Mouse (Mus musculus) bone marrow macrophage, adult 2 months (primary cell): ENCODE results near the gene Tmed2. TPM values are rescaled to one million over a fixed set of nuclear protein-coding genes. Genes with fewer than 3 reads are reported as not detected.
A peak's percentile ranks its signal among the peaks of the same experiment; 100 is the strongest.
"Not testable (repeated sequence)": the region's sequence is repeated elsewhere in the genome, so short reads cannot be mapped to it uniquely, and the experiment has no call there.

Source experiments
- H3K27ac ChIP-seq: 2 replicates; pipeline ENCODE4 v1.5.1; 2012; ENCODE audit warnings: low read depth, low read length; ENCODE audit not compliant: insufficient read depth
- H3K4me1 ChIP-seq: 2 replicates; pipeline ENCODE4 v1.6.1; 2012; ENCODE audit warnings: low read length; ENCODE audit not compliant: control insufficient read depth, insufficient read depth
- H3K4me3 ChIP-seq: 2 replicates; pipeline ENCODE4 v1.5.1; 2012; ENCODE audit warnings: mild to moderate bottlenecking, low read length, moderate library complexity; ENCODE audit not compliant: insufficient read depth
- CTCF ChIP-seq: IDR thresholded peaks from 2 replicates; pipeline ENCODE4 v1.5.1; 2012; ENCODE audit warnings: low read depth, mild to moderate bottlenecking, low read length, moderate library complexity
- POLR2A ChIP-seq: IDR thresholded peaks from 2 replicates; pipeline ENCODE4 v1.6.1; 2012; ENCODE audit warnings: mild to moderate bottlenecking, low read depth, low read length, borderline replicate concordance
- polyA plus RNA-seq: library from polyadenylated mRNA; stranded (reverse); fragments of >200 nt; gene quantifications from 2 replicates; pipeline ENCODE4 v1.2.4, GENCODE M21; 2012; ENCODE audit not compliant: missing spikeins, insufficient read depth, insufficient read length

The Tmed2 gene
- polyA plus RNA-seq, 1 experiment, result 339 TPM

- Histone ChIP-seq H3K4me3 (no peak overlapping the region), H3K4me1 (peaks cover 12% of the 10 kb centered on the region), H3K27ac (no peak overlapping the region)
- TF ChIP-seq CTCF (no peak), POLR2A (no peak)
These were observed 1.4 kb upstream of the Tmed2 start for GRCm38 (mm10) chr5:124538813-124539792.

GRCm38 (mm10) chr5:124539905-124540304 is 590 bp upstream of the Tmed2 start:
- Histone ChIP-seq H3K27ac (peak overlapping the region; percentile 60; the same call in 1 of the 2 replicates), H3K4me3 (no peak overlapping the region; the same call in 1 of the 2 replicates), H3K4me1 (peaks cover 12% of the 10 kb centered on the region)
- TF ChIP-seq CTCF (no peak), POLR2A (no peak)

DNA sequence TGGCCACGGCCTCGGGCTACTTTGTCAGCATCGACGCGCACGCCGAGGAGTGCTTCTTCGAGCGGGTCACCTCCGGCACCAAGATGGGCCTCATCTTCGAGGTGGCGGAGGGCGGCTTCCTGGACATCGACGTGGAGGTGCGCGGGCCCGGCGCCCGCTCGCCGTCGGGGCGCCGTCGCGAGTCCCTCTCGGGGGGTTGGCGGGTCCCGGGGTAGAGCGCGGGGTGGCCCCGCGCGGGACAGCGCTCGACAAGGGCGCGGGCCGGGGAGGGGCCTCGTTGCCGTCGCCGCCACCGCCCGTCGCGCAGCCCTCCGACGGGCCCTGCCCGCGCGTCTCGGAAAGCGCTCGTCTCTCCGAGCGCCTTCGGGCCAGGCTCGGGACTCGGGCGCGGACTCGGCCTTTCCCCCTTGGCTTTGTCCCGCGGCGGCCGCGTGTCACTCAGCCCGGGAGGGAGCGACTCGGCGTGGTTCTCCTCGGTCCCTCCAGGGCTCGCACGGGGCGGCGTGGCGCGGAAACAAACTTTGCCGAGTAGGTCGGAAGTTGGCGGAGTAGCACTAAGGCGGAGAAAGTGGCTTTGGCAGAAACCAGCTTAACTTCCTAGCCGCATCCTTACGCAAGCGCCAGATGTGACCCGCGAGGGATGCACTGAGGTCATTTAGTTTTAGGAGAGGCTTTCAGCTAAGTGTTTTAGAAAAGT is 558 bp downstream of the Tmed2 start:
- Histone ChIP-seq H3K4me3 (peak overlapping the region; percentile 82), H3K4me1 (peaks cover 12% of the 10 kb centered on the region), H3K27ac (peak overlapping the region; percentile 89)
- TF ChIP-seq CTCF (no peak), POLR2A (no peak)

DNA sequence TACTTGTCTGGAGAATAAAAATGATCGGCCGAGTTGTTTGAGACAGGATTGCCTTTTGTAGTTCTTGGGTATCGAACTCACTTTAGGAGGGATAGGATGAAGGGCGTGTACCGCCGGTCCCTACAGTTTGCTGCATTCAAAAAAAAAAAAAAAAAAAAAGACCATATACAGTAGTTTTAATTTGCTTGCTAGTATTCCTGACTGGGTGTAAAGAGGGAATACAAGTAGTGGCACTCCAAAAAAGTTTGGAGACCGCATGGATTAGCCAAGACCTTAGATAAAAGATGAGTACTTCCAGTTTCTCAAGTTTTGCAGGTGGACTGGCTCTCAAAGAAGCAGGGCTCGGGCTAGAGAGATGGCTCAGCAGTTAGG is 1.1 kb downstream of the Tmed2 start:
- Histone ChIP-seq H3K4me1 (peaks cover 12% of the 10 kb centered on the region), H3K27ac (peak overlapping the region; percentile 89), H3K4me3 (peak overlapping the region; percentile 82)
- TF ChIP-seq CTCF (no peak), POLR2A (no peak)

- H3K4me1 ChIP-seq, H3K4me3 ChIP-seq, H3K27ac ChIP-seq: not testable (repeated sequence)
These were observed 10.2 kb downstream of the Tmed2 start for GRCm38 (mm10) chr5:124550737-124551136.

GRCm38 (mm10) chr5:124551349-124552093 is 11.0 kb downstream of the Tmed2 start:
- not testable (repeated sequence) for H3K27ac ChIP-seq
- H3K4me3 ChIP-seq, result peak overlapping the region; percentile 97

DNA sequence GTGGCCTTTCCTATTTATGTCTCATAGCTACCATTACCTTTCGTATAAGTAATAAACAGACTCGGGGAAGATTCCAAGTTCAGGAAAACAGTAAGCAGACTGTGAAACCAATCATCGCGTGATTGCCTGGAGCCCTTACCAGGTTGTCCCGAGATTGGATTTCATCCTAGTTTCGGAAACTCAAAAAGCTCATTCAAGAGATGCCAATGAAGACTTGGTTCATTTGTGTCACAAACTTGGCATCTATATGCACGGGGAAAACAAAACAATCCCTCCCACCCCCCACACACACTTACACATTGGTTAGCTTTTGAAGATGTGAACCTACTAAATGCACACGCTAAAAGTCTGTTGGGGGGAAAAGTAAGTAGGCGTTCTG is 11.6 kb downstream of the Tmed2 start:
- H3K27ac ChIP-seq, result peak overlapping the region; percentile 53
- H3K4me1 ChIP-seq, result peaks cover 5% of the 10 kb centered on the region; the same call in 1 of the 2 replicates
- peak overlapping the region; percentile 97 for H3K4me3 ChIP-seq
- no peak for TF ChIP-seq POLR2A
- TF ChIP-seq CTCF, result no peak

More at GRCm38 (mm10) chr5:124551349-124552093, 11.0 kb downstream of the Tmed2 start:
- not testable (repeated sequence) for H3K4me1 ChIP-seq

- H3K27ac ChIP-seq, result peak within 1 kb of the TSS; percentile 61
- TF ChIP-seq POLR2A, result no peak; the same call in 1 of the 2 replicates
- TF ChIP-seq CTCF, result no peak
- peaks cover 5% of the 10 kb centered on the region; the same call in 1 of the 2 replicates for H3K4me1 ChIP-seq
- peak within 1 kb of the TSS; percentile 97 for H3K4me3 ChIP-seq
These were observed 12.2 kb downstream of the Tmed2 start, which contains the start of gene Ddx55 for GRCm38 (mm10) chr5:124552558-124553307. Gene Ddx55, plus strand, starts transcription at chr5:124552864.

GRCm38 (mm10) chr5:124553607-124554006 is 13.1 kb downstream of the Tmed2 start:
- TF ChIP-seq CTCF (no peak), POLR2A (no peak)
- peak overlapping the region; percentile 97 for H3K4me3 ChIP-seq
- H3K4me1 ChIP-seq, result peaks cover 5% of the 10 kb centered on the region; the same call in 1 of the 2 replicates
- H3K27ac ChIP-seq, result no peak overlapping the region
